Mouse (Mus musculus) B cell, adult 62 days (primary cell): ENCODE results near the gene Acrv1. TPM values are rescaled to one million over a fixed set of nuclear protein-coding genes. Genes with fewer than 3 reads are reported as not detected.

Experiments used
- total RNA-seq: library from RNA; stranded (reverse); gene quantifications from 4 replicates; pipeline ENCODE4 v1.2.4, GENCODE M21; 2023

Acrv1 gene
- not detected in 4 replicates for total RNA-seq

DNA sequence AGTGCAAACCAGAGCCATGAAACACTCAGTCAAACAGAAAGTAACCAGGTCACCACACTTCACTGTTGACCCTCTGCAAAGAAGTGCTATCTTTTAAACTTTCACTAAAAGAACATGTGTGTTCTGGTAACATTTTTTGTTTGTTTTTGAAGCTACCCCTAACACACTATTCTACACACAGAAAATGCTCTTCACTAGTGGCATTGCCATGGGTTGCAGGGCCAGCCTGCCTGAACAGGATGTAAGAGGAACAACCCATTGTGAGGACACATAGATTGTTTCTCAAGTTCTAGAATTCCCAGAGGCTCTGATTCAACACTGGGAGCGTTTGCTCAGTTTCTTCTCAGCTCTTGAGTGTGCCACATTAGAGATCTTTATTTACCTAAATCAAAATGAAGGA lies at the start of gene Acrv1:
Gene Acrv1 (plus strand): TSS at position 301 of the 400 bp plus-strand sequence.

DNA sequence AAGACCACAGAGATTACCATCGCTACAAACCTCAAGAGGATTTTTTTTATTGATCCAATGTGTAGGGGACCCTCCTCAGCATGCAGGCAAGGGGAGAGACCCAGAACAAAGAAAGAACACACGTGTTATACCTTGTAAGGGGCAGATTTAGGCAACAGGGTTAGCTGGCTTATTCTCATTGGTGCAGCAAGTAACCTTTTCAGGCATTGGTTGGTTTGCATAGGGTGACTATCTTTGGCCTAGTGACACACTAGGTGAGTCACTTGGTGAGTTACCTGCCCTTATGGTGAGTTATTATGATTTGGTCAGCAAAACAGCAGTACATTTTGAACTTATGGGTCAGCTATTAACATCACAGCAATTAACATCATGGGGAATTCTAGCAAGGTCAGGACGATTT lies 49.7 kb upstream of the Acrv1 start, which contains the start of gene A630095E13Rik:
Gene A630095E13Rik (minus strand): TSS at position 101 of the 400 bp plus-strand sequence.

DNA sequence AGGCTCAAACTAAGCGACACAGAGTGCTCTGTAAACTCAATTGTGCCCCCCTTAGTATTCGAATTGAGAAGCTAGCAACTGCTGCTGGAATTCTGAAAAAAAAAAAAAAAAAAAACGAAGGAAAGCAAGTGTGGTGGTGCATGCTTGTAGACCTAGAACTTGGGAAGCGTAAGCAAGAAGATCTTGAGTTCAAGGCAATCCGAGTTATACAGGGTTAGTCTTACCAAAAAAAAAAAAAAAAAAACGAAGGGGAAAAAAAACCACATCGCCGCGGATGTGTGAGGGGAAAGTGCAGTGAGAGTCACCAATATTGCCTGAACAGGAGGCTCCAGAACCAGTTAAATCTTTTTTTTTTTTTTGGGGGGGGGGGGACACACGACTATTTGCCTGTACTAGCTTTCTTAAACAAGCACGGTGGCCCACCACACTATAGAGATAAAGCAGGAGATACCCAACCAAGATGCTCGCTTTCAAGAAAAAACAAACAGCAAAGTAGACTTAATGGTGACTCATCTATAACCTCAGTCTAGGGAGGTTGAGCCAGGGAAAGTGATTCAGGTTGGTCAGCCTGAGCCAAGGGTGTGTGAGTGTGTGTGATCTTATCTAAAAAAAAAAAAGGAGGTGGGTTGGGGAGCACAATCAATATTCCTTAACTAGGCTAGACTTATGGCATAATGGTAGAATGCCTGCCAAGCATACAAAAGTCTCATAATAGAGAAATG lies 34.2 kb downstream of the Acrv1 start, which contains the start of gene Chek1:
Gene Chek1 (minus strand): TSS at position 32 of the 722 bp plus-strand sequence.

Other genes starting within 250 kb of the Acrv1 start
- gene Gm9513, start 217.6 kb upstream of the Acrv1 start, total RNA-seq: not detected in 4 replicates
- not detected in 4 replicates for gene Gm5615, start 151.3 kb upstream of the Acrv1 start, total RNA-seq
- gene Gm17689, start 110.6 kb upstream of the Acrv1 start, total RNA-seq: not detected in 4 replicates
- gene A630095E13Rik, start 49.8 kb upstream of the Acrv1 start, total RNA-seq: not detected in 4 replicates
- 11.7 to 16.8 TPM (median 15.2 TPM) in 4 replicates for gene Chek1, start 33.8 kb downstream of the Acrv1 start, total RNA-seq
- 132 to 143 TPM (median 134 TPM) in 4 replicates for gene Stt3a, start 74.5 kb downstream of the Acrv1 start, total RNA-seq
- 38.8 to 43.6 TPM (median 41.9 TPM) in 4 replicates for gene Ei24, start 104.2 kb downstream of the Acrv1 start, total RNA-seq
- gene Fez1, start 128.6 kb downstream of the Acrv1 start, total RNA-seq: not detected in 4 replicates